Mouse (Mus musculus): ENCODE results near the gene Themis. TPM values are rescaled to one million over a fixed set of nuclear protein-coding genes. Genes with fewer than 3 reads are reported as not detected.
A peak's percentile ranks its signal among the peaks of the same experiment; 100 is the strongest.

Gene Themis
- total RNA-seq, 1 experiment, result 0.27 TPM

DNA sequence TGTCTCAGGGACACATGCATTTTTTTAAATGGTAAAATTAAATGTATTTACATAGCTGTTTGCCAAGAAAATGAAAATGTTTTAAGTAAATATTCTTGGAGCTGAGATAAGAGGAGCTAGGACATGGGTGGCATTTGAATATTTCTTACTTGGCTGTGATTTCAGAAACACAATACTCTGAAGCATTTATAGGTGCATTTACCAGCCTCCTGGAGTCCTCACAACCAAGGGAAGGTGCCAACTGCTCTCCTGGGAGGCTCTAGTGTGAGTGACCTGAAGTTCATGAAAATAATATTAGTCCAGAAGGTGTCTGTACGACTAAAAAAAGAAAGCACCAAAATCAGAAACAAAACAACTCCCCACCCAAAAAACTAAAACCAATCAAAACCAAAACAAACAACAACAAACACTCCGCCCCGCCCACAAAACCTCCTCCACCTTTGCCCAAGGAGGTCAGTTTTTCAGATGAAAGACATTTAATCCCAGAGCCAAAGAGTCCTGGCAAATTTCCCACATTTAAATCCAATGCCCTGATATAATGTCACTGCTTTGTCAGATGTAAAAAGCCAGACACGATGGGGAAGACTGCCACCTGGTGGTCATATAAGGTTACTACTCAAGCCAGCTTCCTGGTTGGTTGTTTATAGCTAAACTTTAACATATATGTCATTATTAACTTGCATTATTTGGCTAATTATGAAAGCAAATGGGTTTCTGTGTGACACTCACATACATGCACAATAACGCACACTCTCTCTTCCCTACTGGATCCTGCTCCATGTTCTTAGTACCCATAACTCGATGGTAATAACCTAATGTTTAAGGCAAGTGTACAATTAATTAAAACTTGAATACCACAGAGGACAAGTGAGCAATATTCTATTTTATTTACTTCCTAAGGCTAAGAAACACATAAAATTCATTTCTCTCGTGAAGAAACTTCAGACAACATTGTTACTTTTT is 175.9 kb downstream of the Themis start:
- Histone ChIP-seq H3K9ac (ENCODE audit: insufficient read depth, low read depth, low read length, poor library complexity, severe bottlenecking) (no peak overlapping the region), H3K4me1 (ENCODE audit: control insufficient read depth in 2 of 2, insufficient read depth in 2 of 2, low read length in 2 of 2, poor library complexity in 1 of 2) (no peaks in the 10 kb centered on the region), H3K27ac (ENCODE audit: insufficient read depth, low read depth, low read length, poor library complexity, severe bottlenecking) (no peak overlapping the region), H3K36me3 (ENCODE audit: control insufficient read depth, insufficient read depth, low read length, poor library complexity, severe bottlenecking) (no peaks in the 10 kb centered on the region), H3K4me3 (ENCODE audit: insufficient read depth in 1 of 2, low read depth in 1 of 2, low read length in 2 of 2, poor library complexity in 1 of 2, severe bottlenecking in 1 of 2) (no peak overlapping the region), H3K9me3 (ENCODE audit: control insufficient read depth, insufficient read depth, low read depth, low read length) (no peaks in the 10 kb centered on the region)
- in situ Hi-C loops (cut with MboI; ENCODE audit: low sequenced_read_pairs in 2 of 2, unreplicated experiment in 2 of 2), result no loop called here
- TF ChIP-seq HCFC1 (IDR thresholded peaks at IDR 0.05; ENCODE audit: borderline replicate concordance, insufficient read depth, low read length) (no peak), ZC3H11A (IDR thresholded peaks at IDR 0.05; ENCODE audit: borderline replicate concordance, low read depth, low read length) (peak; percentile 88; the same call in 1 of the 2 replicates)
- peak; percentile 40 for DNase-seq (ENCODE audit: low read depth, low spot score)

DNA sequence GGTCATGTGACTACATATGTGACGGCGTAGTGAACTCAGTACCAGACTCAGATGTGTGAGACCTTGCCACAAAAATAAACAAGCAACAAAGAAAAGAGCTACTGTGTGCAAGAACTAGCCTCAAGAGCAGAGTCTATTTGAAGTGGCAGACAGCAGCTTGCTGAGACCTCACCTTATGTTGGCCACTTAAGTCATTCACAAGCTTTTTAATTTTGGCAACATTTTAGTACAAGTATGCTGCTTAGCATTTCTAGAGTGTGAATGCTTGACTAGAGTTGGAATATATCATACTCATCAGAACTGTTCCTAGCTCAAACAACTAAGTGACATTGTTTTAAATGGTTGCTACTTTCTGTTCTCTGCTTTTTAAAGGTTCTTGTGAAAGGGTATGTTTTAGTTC is 188.0 kb downstream of the Themis start:
- in situ Hi-C loops (cut with MboI; ENCODE audit: low sequenced_read_pairs in 2 of 2, unreplicated experiment in 2 of 2), result no loop called here
- Histone ChIP-seq H3K36me3 (ENCODE audit: control insufficient read depth, insufficient read depth, low read length, poor library complexity, severe bottlenecking) (no peaks in the 10 kb centered on the region), H3K4me3 (ENCODE audit: insufficient read depth in 1 of 2, low read depth in 1 of 2, low read length in 2 of 2, poor library complexity in 1 of 2, severe bottlenecking in 1 of 2) (no peak overlapping the region), H3K9ac (ENCODE audit: insufficient read depth, low read depth, low read length, poor library complexity, severe bottlenecking) (no peak overlapping the region), H3K9me3 (ENCODE audit: control insufficient read depth, insufficient read depth, low read depth, low read length) (no peaks in the 10 kb centered on the region), H3K27ac (ENCODE audit: insufficient read depth, low read depth, low read length, poor library complexity, severe bottlenecking) (no peak overlapping the region), H3K4me1 (ENCODE audit: control insufficient read depth in 2 of 2, insufficient read depth in 2 of 2, low read length in 2 of 2, poor library complexity in 1 of 2) (no peaks in the 10 kb centered on the region)
- TF ChIP-seq HCFC1 (IDR thresholded peaks at IDR 0.05; ENCODE audit: borderline replicate concordance, insufficient read depth, low read length) (no peak), ZC3H11A (IDR thresholded peaks at IDR 0.05; ENCODE audit: borderline replicate concordance, low read depth, low read length) (no peak), ZNF384 (IDR thresholded peaks at IDR 0.05; ENCODE audit: low read depth, low read length) (no peak), MAFK (IDR thresholded peaks at IDR 0.05; ENCODE audit: insufficient read depth, low read depth, low read length) (no peak), CHD2 (IDR thresholded peaks at IDR 0.05; ENCODE audit: low read depth, low read length) (no peak)
- DNase-seq (ENCODE audit: low read depth, low spot score), result no peak

DNA sequence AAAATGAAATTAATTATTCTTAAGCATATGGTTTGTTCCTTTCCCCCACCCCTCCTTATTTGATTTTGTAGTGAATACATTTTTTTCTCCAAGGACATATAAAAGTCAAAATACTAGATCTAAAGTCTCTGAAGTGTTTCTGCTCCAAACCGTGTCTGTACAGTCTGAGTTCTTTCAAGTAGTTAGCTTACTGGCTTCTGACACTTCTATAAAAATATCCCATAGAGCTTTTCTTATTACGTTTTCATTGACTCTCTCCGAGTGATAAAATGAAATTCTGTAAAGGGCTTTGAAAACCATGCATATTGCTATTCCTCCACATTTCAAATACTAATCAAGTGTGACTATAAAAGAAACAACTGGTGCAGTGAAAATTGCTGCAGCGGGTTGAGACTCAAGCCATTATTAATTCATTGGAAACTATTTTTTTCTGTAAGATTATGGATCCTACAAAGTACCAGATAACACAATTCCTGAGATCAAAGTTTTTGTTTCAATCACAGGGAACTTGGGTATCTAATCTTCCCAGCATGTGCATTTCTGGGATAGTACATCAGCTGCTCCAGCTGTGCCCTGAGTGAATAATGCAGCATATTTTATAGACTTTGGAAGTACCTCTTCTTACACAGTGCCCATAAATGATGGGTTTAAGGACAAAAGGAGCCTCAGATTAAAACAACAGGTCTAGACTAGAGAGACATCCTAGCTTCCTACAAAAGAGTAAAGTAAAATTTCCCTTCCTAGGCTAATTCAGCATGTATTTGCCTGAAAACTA is 202.6 kb downstream of the Themis start:
- Histone ChIP-seq H3K4me1 (ENCODE audit: control insufficient read depth in 2 of 2, insufficient read depth in 2 of 2, low read length in 2 of 2, poor library complexity in 1 of 2) (no peaks in the 10 kb centered on the region), H3K9ac (ENCODE audit: insufficient read depth, low read depth, low read length, poor library complexity, severe bottlenecking) (no peak overlapping the region), H3K9me3 (ENCODE audit: control insufficient read depth, insufficient read depth, low read depth, low read length) (no peaks in the 10 kb centered on the region), H3K36me3 (ENCODE audit: control insufficient read depth, insufficient read depth, low read length, poor library complexity, severe bottlenecking) (no peaks in the 10 kb centered on the region), H3K27ac (ENCODE audit: insufficient read depth, low read depth, low read length, poor library complexity, severe bottlenecking) (no peak overlapping the region), H3K4me3 (ENCODE audit: insufficient read depth in 1 of 2, low read depth in 1 of 2, low read length in 2 of 2, poor library complexity in 1 of 2, severe bottlenecking in 1 of 2) (no peak overlapping the region)
- in situ Hi-C loops (cut with MboI; ENCODE audit: low sequenced_read_pairs in 2 of 2, unreplicated experiment in 2 of 2), result no loop called here
- no peak for TF ChIP-seq ZNF384 (IDR thresholded peaks at IDR 0.05; ENCODE audit: low read depth, low read length)
- no peak for TF ChIP-seq CHD2 (IDR thresholded peaks at IDR 0.05; ENCODE audit: low read depth, low read length)
- TF ChIP-seq ZC3H11A (IDR thresholded peaks at IDR 0.05; ENCODE audit: borderline replicate concordance, low read depth, low read length), result no peak
- no peak for TF ChIP-seq MAFK (IDR thresholded peaks at IDR 0.05; ENCODE audit: insufficient read depth, low read depth, low read length)
- no peak for TF ChIP-seq HCFC1 (IDR thresholded peaks at IDR 0.05; ENCODE audit: borderline replicate concordance, insufficient read depth, low read length)
- DNase-seq (ENCODE audit: low read depth, low spot score), result no peak

DNA sequence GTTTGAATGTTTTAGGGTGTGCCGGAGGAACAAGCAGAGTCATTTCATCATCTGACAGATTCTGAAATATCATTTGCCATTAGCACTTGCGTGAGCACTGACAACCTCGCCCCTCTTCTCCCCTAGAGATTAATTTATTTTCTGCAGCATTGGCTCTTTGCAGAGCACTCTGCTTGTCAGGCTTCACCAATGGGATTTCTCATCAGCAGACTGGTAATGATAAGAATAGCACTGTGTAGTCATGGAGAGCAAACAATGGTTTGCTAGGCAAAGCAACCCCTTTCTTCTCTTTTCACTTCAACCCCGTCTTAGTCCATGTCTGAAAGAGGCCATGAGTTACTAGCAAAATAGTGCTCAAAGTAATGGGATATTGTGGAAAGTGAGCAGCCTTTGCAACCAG is 206.4 kb downstream of the Themis start:
- no peak overlapping the region for H3K27ac ChIP-seq (ENCODE audit: insufficient read depth, low read depth, low read length, poor library complexity, severe bottlenecking)
- H3K9ac ChIP-seq (ENCODE audit: insufficient read depth, low read depth, low read length, poor library complexity, severe bottlenecking), result no peak overlapping the region
- no peak for TF ChIP-seq ZC3H11A (IDR thresholded peaks at IDR 0.05; ENCODE audit: borderline replicate concordance, low read depth, low read length)
- no peak for TF ChIP-seq HCFC1 (IDR thresholded peaks at IDR 0.05; ENCODE audit: borderline replicate concordance, insufficient read depth, low read length)
- no peak for TF ChIP-seq ZNF384 (IDR thresholded peaks at IDR 0.05; ENCODE audit: low read depth, low read length)
- TF ChIP-seq MAFK (IDR thresholded peaks at IDR 0.05; ENCODE audit: insufficient read depth, low read depth, low read length), result no peak
- TF ChIP-seq CHD2 (IDR thresholded peaks at IDR 0.05; ENCODE audit: low read depth, low read length), result no peak
- H3K4me3 ChIP-seq (ENCODE audit: insufficient read depth in 1 of 2, low read depth in 1 of 2, low read length in 2 of 2, poor library complexity in 1 of 2, severe bottlenecking in 1 of 2), result no peak overlapping the region
- H3K36me3 ChIP-seq (ENCODE audit: control insufficient read depth, insufficient read depth, low read length, poor library complexity, severe bottlenecking), result no peaks in the 10 kb centered on the region
- DNase-seq (ENCODE audit: low read depth, low spot score), result no peak
- no peaks in the 10 kb centered on the region for H3K4me1 ChIP-seq (ENCODE audit: control insufficient read depth in 2 of 2, insufficient read depth in 2 of 2, low read length in 2 of 2, poor library complexity in 1 of 2)
- no peaks in the 10 kb centered on the region for H3K9me3 ChIP-seq (ENCODE audit: control insufficient read depth, insufficient read depth, low read depth, low read length)
- in situ Hi-C loops (cut with MboI; ENCODE audit: low sequenced_read_pairs in 2 of 2, unreplicated experiment in 2 of 2), result no loop called here

All from ES-E14 (cell line).